Comparison of ENCODE assay signal across 18 mouse cellular contexts in genomic region chr2:168981951-168982350, GRCm38 (mm10).
"Had no signal": no experiment of that assay in that cellular context is flagged by ENCODE, and none has a peak within 500 bp of the region (broad histone marks: within the 10 kb centered on the region; RNA-seq: fewer than 3 reads in every experiment).

No protein-coding gene starts in this region.

- DNase-seq: kidney, postnatal 10 days; kidney, postnatal 36 days; layer of hippocampus, postnatal 36 days; liver, embryonic 13.5 days; lung, adult 2 months; lung, postnatal 14 days; lung, postnatal 4 days; retina, postnatal 1 day; right cerebral cortex, postnatal 25 days; spleen, adult 18-20 months; thymus, postnatal 25 days had no signal

- H3K4me2 ChIP-seq: kidney, embryonic 15.5 days; stomach, embryonic 15.5 days had no signal

- H3K9ac ChIP-seq: kidney, embryonic 15.5 days; liver, embryonic 13.5 days; midbrain, embryonic 12.5 days; midbrain, embryonic 15.5 days; neural tube, embryonic 13.5 days; stomach, embryonic 15.5 days had no signal

- H3K4me3 ChIP-seq: kidney, embryonic 15.5 days; left cerebral cortex, adult 2 months; midbrain, embryonic 15.5 days; myocyte; neural tube, embryonic 13.5 days; stomach, embryonic 15.5 days had no signal

- H3K27me3 ChIP-seq: kidney, embryonic 15.5 days; liver, embryonic 13.5 days; midbrain, embryonic 12.5 days; midbrain, embryonic 15.5 days; neural tube, embryonic 13.5 days; stomach, embryonic 15.5 days had no signal

- H3K4me1 ChIP-seq: kidney, embryonic 15.5 days; liver, embryonic 13.5 days; stomach, embryonic 15.5 days had no signal

- H3K27ac ChIP-seq: kidney, embryonic 15.5 days; left cerebral cortex, adult 2 months; liver, embryonic 13.5 days; midbrain, embryonic 12.5 days; midbrain, embryonic 15.5 days; neural tube, embryonic 13.5 days; stomach, embryonic 15.5 days had no signal

- H3K36me3 ChIP-seq: kidney, embryonic 15.5 days; liver, embryonic 13.5 days; midbrain, embryonic 12.5 days; midbrain, embryonic 15.5 days; neural tube, embryonic 13.5 days; stomach, embryonic 15.5 days had no signal

- ATAC-seq: midbrain, embryonic 15.5 days had no signal

- H3K9me3 ChIP-seq: kidney, embryonic 15.5 days; liver, embryonic 13.5 days; midbrain, embryonic 12.5 days; midbrain, embryonic 15.5 days; neural tube, embryonic 13.5 days; stomach, embryonic 15.5 days had no signal
